Mouse (Mus musculus) MEL (cell line): ENCODE measurements at regions not wholly inside any gene's neighbourhood (a gene's known extent, or its start where the extent isn't known, plus 50 kb on each side); places are given as distances from the start of the nearest gene placed in this dataset.

Experiments used
- DNase-seq: peaks from one replicate; pipeline ENCODE4 v3.0.0; 2011; ENCODE audit warnings: low read depth, low spot score
- H3K27ac ChIP-seq: 2 replicates; pipeline ENCODE4 v1.5.1; 2012; ENCODE audit warnings: low read depth, mild to moderate bottlenecking, control low read depth, low read length, moderate library complexity; ENCODE audit not compliant: control insufficient read depth
- H3K27me3 ChIP-seq, 2 experiments: fragments of 150-350 bp in 1 of 2; sonication (generic) in 1 of 2; 2 replicates each; pipeline ENCODE4 v1.6.1; 2012; ENCODE audit warnings: low read length in 2 of 2, mild to moderate bottlenecking in 2 of 2, improper control_type of control experiment in 1 of 2, moderate library complexity in 1 of 2; ENCODE audit not compliant: insufficient read depth in 2 of 2, control insufficient read depth in 1 of 2
- H3K36me3 ChIP-seq, 2 experiments: 2 replicates each; pipeline ENCODE4 v1.6.1; 2012 to 2014; ENCODE audit warnings: low read length in 2 of 2, improper control_type of control experiment in 1 of 2, inconsistent platforms in 1 of 2, mild to moderate bottlenecking in 1 of 2; ENCODE audit not compliant: insufficient read depth in 2 of 2, control insufficient read depth in 1 of 2
- H3K4me1 ChIP-seq, 2 experiments: fragments of 150-350 bp in 1 of 2; sonication (generic) in 1 of 2; 2 replicates each; pipeline ENCODE4 v1.6.1; 2012; ENCODE audit warnings: low read length in 2 of 2, improper control_type of control experiment in 1 of 2, mild to moderate bottlenecking in 1 of 2; ENCODE audit not compliant: insufficient read depth in 2 of 2, control insufficient read depth in 1 of 2
- H3K4me3 ChIP-seq, 2 experiments: fragments of 150-350 bp in 1 of 2; sonication (generic) in 1 of 2; 2 replicates each; pipeline ENCODE4 v1.5.1; 2012; ENCODE audit warnings: low read depth in 2 of 2, low read length in 2 of 2, mild to moderate bottlenecking in 2 of 2, moderate library complexity in 2 of 2, control low read depth in 1 of 2, improper control_type of control experiment in 1 of 2; ENCODE audit not compliant: control insufficient read depth in 1 of 2, insufficient read depth in 1 of 2
- H3K79me2 ChIP-seq: 2 replicates; pipeline ENCODE4 v1.6.1; 2012; ENCODE audit warnings: mild to moderate bottlenecking, low read length, moderate library complexity; ENCODE audit not compliant: control insufficient read depth, poor library complexity, insufficient read depth
- H3K9ac ChIP-seq: 2 replicates; pipeline ENCODE4 v1.6.1; 2012; ENCODE audit warnings: low read depth, mild to moderate bottlenecking, control low read depth, low read length, moderate library complexity; ENCODE audit not compliant: control insufficient read depth, poor library complexity, severe bottlenecking
- H3K9me3 ChIP-seq: fragments of 150-350 bp; sonication (generic); replicated peaks from 2 replicates; pipeline ENCODE4 v1.6.1; 2012; ENCODE audit warnings: mild to moderate bottlenecking, low read length, improper control_type of control experiment, moderate library complexity; ENCODE audit not compliant: insufficient read depth
- CHD2 ChIP-seq: IDR thresholded peaks from 2 replicates; pipeline ENCODE4 v1.6.1; 2011; ENCODE audit warnings: low read length, improper control_type of control experiment
- CTCF ChIP-seq, 3 experiments: IDR thresholded peaks in 2 of 3; conservative IDR thresholded peaks in 1 of 3; 2 replicates each; pipeline ENCODE4 v1.5.1; 2011 to 2012; ENCODE audit warnings: low read length in 3 of 3, low read depth in 2 of 3, mild to moderate bottlenecking in 2 of 3, improper control_type of control experiment in 1 of 3, inconsistent platforms in 1 of 3, mixed read lengths in 1 of 3, moderate library complexity in 1 of 3; ENCODE audit not compliant: control insufficient read depth in 1 of 3, insufficient read depth in 1 of 3, poor library complexity in 1 of 3, severe bottlenecking in 1 of 3
- MAFK ChIP-seq: IDR thresholded peaks from 2 replicates; pipeline ENCODE4 v1.6.1; 2011; ENCODE audit warnings: low read depth, mild to moderate bottlenecking, low read length, improper control_type of control experiment, borderline replicate concordance
- MAX ChIP-seq: IDR thresholded peaks from 2 replicates; pipeline ENCODE4 v1.6.1; 2011; ENCODE audit warnings: low read length, improper control_type of control experiment
- MXI1 ChIP-seq: IDR thresholded peaks from 2 replicates; pipeline ENCODE4 v1.6.1; 2011; ENCODE audit warnings: mild to moderate bottlenecking, low read depth, low read length, improper control_type of control experiment
- NRF1 ChIP-seq: IDR thresholded peaks from 2 replicates; pipeline ENCODE4 v1.6.1; 2014; ENCODE audit warnings: low read depth, mild to moderate bottlenecking, inconsistent platforms, low read length, improper control_type of control experiment, moderate library complexity; ENCODE audit not compliant: poor library complexity, insufficient read depth, severe bottlenecking
- POLR2A ChIP-seq, 2 experiments: IDR thresholded peaks; 2 replicates each; pipeline ENCODE4 v1.6.1; 2011 to 2012; ENCODE audit warnings: low read length in 2 of 2, mild to moderate bottlenecking in 2 of 2, control low read depth in 1 of 2, improper control_type of control experiment in 1 of 2, low read depth in 1 of 2, moderate library complexity in 1 of 2; ENCODE audit not compliant: control insufficient read depth in 1 of 2, insufficient read depth in 1 of 2, poor library complexity in 1 of 2
- POLR2AphosphoS2 ChIP-seq: IDR thresholded peaks from 2 replicates; pipeline ENCODE4 v1.6.1; 2011; ENCODE audit warnings: low read length, improper control_type of control experiment
- TBP ChIP-seq: IDR thresholded peaks from 2 replicates; pipeline ENCODE4 v1.8.0; 2011; ENCODE audit warnings: low read depth, low read length, improper control_type of control experiment
- UBTF ChIP-seq: IDR thresholded peaks from 2 replicates; pipeline ENCODE4 v1.6.1; 2012; ENCODE audit warnings: low read depth, mild to moderate bottlenecking, inconsistent platforms, low read length, improper control_type of control experiment, moderate library complexity, borderline replicate concordance; ENCODE audit not compliant: insufficient read depth
- ZMIZ1 ChIP-seq: IDR thresholded peaks from 2 replicates; pipeline ENCODE4 v1.6.1; 2012; ENCODE audit warnings: low read depth, mild to moderate bottlenecking, inconsistent platforms, low read length, improper control_type of control experiment, moderate library complexity

DNA sequence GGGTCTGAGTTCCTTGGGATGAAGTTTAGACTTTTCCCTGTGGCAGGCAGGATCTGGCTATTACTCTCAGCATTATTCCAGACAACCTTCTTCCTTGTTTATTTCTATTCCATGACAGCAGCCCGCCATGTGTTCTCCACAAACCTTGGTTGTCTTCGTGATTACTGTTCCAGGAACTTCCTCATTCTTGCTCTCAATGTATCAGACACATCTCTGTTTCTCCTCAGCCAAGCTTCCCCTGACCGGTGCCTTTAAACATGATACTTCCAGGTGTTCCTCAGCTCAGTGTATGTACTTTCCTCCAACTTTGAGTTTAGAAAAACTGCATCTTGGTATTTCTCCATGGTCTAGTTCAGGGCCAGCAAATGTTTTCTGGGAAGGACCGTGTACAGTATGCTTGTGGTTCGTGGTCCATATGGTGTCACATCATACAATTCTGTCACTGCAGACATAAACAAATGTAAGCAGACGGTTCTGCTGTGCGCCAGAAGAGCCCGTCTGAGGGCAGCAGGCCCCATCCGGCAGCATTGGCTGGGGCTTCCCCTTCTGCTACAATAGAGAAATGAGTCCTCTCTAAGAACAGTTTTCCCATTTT lies 64.2 kb downstream of the Peg10 start:
- Histone ChIP-seq H3K79me2 (no peaks in the 10 kb centered on the region), H3K36me3 (no peaks in the 10 kb centered on the region), H3K9ac (no peak overlapping the region), H3K27ac (no peak overlapping the region), H3K4me3 (no peak overlapping the region), H3K9me3 (no peaks in the 10 kb centered on the region), H3K27me3 (peaks cover 0 to 4% of the 10 kb centered on the region in 2 experiments; a peak in 1 of 4 replicates), H3K4me1 (no peaks in the 10 kb centered on the region)
- DNase-seq: peak; percentile 13
- TF ChIP-seq TBP (no peak), NRF1 (no peak), POLR2AphosphoS2 (no peak), CTCF (IDR thresholded peaks at IDR 0.05 in 2 of 3, conservative IDR thresholded peaks at IDR 0.05 in 1 of 3; ENCODE audit: control insufficient read depth in 1 of 3, insufficient read depth in 1 of 3, low read depth in 2 of 3, low read length in 3 of 3, poor library complexity in 1 of 3, severe bottlenecking in 1 of 3) (no peak), POLR2A (IDR thresholded peaks at IDR 0.05; ENCODE audit: control insufficient read depth in 1 of 2, insufficient read depth in 1 of 2, low read depth in 1 of 2, low read length in 2 of 2, poor library complexity in 1 of 2) (no peak)

DNA sequence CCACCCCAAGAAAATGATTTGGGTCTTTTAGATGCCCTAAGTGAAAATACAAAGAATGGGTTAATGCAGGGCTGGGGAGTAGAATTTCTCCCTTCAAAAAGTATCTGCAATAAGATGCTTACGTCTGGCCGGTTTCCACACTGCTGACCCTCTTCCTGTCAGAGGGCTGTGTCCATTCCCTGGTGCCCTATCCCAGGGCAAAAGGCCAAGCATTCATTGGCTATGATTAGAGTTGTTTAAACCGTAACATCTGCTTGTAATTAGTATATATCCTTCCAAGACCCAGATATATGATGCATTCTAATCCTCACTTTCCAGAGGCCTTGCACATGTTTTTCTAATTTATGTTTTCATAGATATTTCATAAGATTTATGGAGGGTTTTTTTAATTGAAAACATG lies 66.1 kb downstream of the Peg10 start:
- no peaks in the 10 kb centered on the region for H3K9me3 ChIP-seq
- no peak for TF ChIP-seq MAFK
- no peak for TF ChIP-seq UBTF
- TF ChIP-seq MAX: no peak
- no peak for TF ChIP-seq MXI1
- TF ChIP-seq, all 39 proteins: peak for 0
- Histone ChIP-seq H3K27me3 (0 out of 4 replicates have a peak, but pooled peaks cover 0 to 4% of the 10 kb centered on the region in 2 experiments), H3K79me2 (no peaks in the 10 kb centered on the region), H3K36me3 (no peaks in the 10 kb centered on the region), H3K9ac (no peak overlapping the region), H3K27ac (no peak overlapping the region), H3K4me3 (no peak overlapping the region), H3K4me1 (no peaks in the 10 kb centered on the region)
- no peak for DNase-seq

DNA sequence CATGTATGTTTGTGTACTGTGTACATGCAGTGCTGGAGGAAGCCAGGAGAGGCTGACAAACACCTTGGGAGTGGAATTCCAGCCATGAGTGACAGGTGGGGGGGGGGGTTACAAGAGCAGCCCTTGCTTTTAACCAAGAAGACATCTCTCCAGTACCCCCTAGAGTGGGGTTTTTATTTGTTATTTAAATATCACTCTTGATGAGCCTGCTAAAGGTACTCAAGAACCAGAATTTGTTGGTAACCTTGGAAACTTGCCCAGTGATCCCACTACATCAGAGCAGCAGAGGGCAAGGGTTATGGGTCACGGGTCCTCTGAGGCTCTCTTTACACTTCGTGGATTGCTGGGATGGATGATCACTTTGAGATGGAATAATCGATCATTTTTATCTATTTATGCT lies 69.8 kb downstream of the Peg10 start:
- H3K27ac ChIP-seq: no peak overlapping the region
- H3K4me3 ChIP-seq: no peak overlapping the region
- no peaks in the 10 kb centered on the region for H3K9me3 ChIP-seq
- no peak for DNase-seq
- no peak overlapping the region for H3K9ac ChIP-seq
- H3K36me3 ChIP-seq: no peaks in the 10 kb centered on the region
- no peaks in the 10 kb centered on the region for H3K79me2 ChIP-seq
- H3K27me3 ChIP-seq: peaks cover 0 to 4% of the 10 kb centered on the region in 2 experiments; a peak in 2 of 4 replicates
- TF ChIP-seq MAX (no peak), POLR2AphosphoS2 (no peak), NRF1 (no peak), CHD2 (no peak), ZMIZ1 (no peak)
- H3K4me1 ChIP-seq: no peaks in the 10 kb centered on the region
